Mouse (Mus musculus): ENCODE data around the gene Tvp23b.

The Tvp23b gene

DNA sequence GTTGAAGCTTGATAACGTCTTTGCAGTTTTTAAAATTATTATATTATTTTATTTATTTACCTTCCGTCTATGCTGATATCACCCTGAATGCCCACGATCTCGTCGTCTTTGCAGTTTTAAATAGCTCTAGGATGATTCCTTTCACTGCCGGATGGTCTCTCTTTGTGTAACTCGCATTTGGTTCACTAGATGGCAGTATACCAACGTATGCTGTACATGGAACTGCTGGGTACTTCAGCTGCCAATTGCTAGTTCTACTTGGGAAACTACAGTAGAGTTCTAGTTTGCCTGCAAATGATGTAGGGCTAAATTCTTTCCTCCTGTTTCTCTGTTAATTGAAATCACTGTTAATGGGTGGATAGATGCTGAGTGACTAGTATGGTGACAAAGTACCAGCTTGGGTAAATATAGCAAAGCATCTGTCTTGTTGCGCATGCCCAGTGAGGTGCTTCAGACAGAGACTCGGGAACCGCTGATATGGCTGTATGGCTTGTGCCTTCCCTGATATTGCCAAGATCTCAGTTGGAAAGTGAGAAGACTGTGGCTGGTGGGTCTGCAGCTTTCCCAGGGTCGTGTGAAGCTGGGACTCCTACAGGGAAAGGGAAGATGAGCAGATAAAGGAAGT is 22.6 kb downstream of the Tvp23b start:
- peak; percentile 84 for DNase-seq (ENCODE audit: low spot score)

DNA sequence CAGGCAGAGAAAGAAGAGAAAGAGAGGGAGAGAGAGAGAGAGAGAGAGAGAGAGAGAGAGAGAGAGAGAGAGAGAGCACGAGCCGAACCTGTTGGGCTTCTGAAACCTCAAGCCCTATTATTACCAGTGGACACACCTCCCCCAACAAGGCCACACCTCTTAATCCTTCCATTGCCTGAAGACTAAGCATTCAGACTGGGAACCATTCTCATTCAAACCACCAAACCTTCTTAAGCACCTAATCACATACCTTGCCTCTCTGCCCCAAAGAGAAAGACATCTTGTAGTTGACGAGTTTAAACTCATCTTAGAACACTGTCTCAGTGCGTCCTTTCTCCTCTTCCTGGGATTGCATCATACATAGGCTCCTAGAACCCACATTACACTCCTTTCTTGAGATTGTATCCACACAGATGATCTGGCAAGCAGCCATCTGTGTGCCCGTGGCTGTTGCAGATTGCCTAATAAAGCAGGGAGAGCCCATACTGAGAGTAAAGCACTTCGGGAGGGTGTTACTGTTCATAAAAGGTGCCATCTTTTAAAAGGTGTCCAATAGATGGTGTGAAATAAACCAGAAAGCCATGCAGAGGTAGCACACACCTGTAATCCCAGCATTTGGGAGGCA is 24.7 kb downstream of the Tvp23b start:
- DNase-seq (ENCODE audit: low spot score), result peak; percentile 23

DNA sequence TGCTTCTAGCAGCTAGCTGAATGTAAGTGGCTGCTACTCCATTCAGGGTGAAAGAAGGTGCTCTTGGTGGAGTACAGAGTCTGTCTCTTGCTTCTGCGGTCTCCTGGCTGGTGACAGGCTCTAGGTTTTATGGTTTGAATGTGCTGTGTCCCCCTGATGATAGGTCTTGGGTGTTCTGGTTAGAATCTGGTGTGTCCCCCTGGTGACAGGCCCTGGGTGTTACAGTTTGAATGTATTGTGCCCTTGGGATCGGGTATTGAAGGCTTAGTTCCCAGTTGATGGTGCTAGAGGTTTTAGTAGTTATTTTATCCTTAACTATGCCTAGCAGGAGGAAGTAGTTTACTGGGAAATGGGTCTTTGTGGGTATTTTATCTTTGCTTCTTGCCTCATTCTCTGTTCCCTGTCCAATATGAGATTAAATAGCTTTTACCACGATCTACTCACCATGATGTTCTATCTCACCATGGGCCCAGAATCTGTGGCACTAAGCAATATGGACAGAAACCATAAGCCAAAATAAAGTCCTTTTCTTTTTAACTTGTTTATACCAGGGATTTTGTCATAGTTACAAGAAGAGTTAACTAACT is 30.6 kb downstream of the Tvp23b start:
- no peak for DNase-seq (ENCODE audit: low spot score)

DNA sequence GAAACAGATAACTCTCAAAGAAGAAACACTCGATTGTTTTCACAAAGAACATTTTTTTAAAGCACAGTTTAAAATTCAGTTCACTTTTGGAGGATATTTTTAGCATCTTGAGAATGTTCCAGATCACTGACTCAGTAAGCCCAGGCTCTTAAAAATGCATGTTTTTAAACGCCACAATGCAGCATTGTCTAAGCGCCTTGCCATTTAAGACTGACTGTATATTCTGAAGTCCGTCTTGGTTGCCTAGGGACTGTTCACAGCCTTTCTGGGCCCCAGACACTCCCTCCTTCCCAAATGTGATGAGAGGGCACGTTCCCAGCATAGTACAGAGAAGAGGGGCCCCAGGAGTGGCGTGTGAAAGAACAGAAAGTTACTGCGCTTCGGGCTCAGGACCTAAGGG is 32.1 kb downstream of the Tvp23b start:
- DNase-seq (ENCODE audit: low spot score), result no peak

DNA sequence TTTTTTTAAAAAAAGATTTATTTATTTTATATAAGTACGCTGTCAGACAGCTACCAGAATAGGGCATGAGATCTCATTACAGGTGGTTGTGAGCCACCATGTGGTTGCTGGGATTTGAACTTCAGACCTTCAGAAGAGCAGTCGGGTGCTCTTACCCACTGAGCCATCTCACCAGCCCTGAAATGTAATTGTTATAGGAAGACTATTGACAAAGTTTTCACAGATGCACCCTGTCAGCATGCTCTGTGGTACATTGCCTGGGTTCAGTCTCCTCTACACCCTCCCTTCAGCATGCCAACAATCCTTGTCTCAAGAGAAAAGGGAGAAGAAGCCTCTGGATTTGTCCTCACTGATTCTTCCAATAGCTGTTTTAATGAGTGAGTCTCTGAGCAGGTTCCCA is 33.9 kb downstream of the Tvp23b start:
- DNase-seq (ENCODE audit: low spot score), result no peak

DNA sequence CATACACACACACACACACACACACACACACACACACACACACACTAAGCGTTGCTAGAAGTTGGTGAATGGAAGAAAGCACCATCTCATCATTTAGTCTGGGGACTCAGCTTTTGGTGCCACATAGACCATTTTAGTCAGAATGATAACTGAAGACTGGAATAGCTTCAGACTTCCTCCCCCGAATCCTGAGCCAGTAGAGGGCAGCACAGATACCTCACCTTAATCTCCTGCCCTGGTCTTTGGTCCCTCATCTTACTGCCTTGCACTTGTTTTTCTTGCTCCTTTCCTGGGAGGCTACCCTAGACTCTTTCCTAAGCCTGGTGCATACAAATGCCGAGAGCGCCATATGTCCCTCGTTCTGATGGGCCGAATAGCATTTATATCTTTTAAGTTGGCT is 35.3 kb downstream of the Tvp23b start:
- DNase-seq (ENCODE audit: low spot score), result peak; percentile 51

DNA sequence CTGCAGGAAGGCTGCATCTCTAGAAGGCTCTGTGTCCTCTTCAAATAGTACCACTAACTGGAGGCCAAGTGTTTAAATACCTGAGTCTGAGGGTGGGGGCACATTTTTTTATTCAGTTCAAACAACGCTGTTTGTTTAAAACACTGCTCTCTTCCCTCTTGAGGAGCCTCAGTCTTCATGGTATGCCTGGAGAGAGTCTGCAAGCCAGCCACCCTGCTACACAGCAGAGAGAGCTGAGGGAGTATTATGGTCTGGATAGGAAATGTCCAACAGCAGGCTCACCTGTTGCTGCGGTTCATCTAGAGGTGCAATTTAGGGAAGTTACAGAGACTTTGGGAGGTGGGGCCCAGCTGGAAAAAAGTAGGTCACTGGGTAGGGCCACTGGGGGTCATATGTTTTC is 36.2 kb downstream of the Tvp23b start:
- DNase-seq (ENCODE audit: low spot score), result peak; percentile 26

DNA sequence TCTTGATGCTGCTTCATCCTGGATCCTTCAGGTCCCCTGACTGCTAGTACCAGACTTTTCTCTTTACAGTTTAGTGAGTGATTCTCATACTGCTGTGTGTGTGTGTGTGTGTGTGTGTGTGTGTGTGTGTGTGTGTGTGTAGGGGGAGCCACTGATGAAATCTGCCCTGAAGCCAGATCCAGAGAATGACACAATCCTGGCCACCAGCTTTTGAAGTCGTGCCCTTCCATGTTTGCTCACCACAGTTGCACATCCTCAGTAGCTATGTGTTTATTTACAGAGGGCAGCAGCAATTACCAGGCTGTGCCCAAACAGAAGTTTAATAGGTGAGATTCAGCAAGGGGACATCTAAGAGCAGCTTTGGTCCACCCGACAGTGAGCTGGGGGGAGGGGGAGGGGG is 37.5 kb downstream of the Tvp23b start:
- DNase-seq (ENCODE audit: low spot score), result no peak

DNA sequence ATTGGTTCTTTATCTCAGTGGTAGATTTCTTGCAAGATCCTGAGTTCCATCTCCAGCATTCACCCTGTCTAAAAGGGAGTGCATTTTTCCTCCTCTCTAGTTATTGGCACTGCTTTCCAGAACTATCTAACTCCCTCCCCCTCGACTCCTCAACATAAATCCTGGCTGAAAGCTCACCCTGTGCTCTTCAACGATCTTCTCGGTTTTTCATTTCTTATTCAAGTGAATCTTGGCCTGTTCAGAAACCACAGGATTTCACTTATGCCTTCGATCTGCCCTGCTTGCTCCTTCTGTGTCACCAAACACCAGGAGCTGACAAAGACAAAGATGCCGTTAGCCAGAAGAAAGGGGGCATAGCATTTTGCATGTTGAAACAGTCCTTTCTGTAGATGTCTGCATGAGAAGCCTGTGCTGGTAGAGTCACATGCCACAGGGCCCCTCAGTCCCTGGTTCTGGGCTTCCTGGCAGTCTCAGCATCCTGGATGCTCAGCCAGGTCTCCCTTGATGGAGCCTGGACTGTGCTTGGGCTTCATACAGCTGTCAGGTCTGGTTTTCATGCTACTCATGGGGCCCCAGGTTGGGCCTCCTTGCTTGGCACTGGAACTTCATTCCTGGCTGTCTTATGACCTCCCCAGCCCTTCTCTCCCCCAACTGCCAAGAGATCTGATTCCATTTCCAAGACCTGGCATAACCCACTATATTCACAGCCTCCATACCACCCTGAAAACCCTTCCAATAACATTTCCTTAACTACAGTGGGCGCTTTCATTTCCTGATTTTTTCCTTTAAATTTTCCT is 40.9 kb downstream of the Tvp23b start:
- no peak for DNase-seq (ENCODE audit: low spot score)

DNA sequence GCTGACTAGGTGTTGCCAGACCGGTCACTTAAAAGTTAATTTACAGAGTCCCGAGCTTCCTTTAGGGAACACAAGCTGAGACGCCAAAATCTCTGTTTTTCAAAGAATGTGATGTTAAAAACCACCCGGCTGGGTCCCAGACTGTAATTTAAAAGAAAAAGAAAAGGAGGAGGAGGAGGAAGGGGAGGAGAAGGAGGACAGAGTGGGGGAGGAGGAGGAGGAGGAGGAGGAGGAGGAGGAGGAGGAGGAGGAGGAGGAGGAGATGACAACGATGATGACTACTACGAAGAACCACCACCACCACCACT is 41.4 kb downstream of the Tvp23b start:
- DNase-seq (ENCODE audit: low spot score), result no peak

DNA sequence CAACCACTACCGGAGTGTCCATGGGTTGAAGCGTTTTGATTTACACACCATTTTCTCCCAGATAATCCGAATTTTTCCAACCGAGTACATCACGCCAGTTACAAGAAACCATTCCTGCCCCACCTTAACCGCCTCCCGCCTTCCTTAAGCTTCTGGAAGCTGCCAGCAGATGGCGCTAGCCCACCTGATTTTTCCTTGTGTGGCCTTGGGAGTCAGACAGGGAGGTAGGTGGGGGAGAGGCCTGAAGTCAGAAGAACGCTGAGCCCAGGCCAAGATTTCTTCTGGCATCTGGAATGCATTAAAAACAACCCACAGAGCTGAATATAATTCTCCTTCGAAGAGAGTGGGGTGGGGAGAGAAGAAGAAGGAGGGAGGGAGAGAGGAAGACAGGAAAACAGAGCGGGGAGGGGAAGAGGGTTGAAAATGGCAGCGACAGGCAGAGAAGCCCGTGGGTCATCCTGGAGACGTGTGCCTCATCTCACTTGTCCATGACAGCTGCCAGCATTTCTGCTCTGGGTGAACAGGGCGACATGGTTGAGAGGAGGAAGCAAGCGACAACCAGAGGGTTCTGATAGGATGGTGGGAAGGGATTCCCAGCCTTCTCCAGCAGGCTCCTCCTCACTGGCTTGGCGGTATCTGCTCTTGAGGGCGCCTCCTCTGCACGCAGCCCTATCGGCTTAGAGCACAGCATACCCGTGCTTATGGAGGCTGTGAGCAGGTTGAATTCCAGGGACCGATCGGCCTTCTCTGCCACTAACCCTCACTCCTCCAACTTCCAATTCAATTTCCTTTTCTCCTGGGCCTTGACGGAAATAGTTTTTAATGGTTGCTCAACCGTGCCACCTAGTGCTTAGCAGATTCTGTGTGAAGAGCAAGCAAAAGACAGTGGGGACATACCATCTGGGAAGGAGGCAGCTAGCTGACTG is 42.1 kb downstream of the Tvp23b start:
- peak; percentile 94 for DNase-seq (ENCODE audit: low spot score)

DNA sequence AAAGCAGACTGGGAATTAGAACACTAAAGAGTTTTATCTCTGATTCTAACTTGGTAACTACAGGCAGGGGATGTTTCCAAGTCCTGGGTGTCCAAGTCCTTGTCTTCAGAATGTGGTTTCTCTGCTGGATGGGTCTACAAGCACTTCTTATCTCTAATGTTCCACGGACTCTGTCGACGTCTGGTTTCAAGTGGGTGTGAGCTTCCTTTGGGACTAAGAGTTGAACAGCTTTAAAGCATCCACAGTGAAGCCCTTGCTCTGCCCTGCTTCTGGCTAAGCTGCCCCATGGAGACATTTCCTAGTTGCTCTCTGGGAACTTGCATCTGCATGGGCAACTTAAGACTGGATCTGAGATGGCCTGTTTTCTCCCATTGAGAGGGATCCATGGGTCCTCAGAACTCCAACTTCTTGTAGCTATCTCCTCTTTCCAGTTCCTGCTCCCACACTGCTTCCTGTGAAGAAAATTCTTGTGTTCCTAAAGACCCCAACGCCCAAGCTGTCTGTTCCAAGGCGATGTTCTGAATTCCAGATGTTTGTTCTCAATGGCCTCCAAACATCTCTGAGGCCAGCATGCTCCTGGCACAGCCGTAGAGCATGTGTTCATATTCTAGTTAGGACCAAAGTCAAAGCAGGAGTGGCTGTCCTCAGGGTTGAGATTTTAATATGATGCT is 45.0 kb downstream of the Tvp23b start:
- peak; percentile 39 for DNase-seq (ENCODE audit: low spot score)

DNA sequence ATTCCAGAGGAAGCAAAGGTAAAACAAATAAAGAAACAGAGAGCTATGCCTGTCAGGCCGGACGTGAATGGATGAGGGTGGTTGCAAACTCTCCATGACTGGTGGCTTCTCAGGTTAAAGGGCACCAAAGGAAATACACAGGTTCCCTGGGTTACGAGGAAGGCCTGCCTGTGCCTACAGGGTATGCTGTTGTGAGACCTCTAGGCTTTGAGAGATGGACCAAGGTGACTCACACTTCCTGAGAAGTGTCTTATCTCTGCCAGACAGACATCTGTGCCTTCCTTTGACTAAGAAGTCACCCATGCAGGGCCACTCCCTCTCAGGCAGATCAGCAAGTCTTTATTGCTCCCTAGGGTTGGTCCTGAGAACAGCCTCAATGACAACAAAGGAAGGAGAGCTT is 50.5 kb downstream of the Tvp23b start:
- DNase-seq (ENCODE audit: low spot score), result peak; percentile 66

DNA sequence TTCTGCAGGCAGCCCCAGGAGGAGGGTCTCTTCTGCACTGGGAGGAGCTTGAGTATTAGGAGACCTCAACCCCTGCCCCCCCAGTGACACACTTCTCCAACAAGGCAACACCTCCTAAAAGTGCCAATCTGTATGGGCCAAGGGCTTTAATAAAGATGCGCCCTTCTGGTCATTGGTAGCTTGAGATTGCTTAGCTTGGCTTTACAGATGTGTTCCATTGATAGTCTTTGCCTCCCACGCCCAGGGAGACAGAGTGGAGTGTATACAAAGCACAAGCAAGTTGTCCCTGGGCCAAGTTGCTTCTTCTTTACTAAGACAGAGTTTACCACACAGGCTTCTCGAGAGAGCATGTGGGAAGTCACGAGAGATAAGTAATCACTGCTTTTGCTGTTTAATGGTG is 51.3 kb downstream of the Tvp23b start:
- no peak for DNase-seq (ENCODE audit: low spot score)

DNA sequence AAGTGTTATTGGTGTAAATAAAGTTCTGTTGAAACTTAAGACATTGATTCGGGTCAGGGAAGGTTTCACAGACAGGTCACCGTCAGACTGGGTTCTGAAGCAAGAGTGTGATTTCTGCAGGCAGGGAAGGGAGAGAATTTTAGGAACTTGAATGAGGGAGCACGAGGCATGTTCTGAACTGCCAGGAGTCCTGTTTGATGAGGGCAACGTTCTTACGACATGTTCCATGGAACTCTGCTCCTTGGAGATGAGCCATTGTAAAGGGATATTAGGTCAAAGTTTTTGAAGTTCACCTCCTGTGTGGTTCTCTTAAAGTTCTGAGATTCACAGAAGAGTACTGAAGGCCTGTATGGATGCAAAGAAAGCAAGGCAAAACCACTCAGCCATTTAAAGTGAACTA is 51.9 kb downstream of the Tvp23b start:
- no peak for DNase-seq (ENCODE audit: low spot score)

DNA sequence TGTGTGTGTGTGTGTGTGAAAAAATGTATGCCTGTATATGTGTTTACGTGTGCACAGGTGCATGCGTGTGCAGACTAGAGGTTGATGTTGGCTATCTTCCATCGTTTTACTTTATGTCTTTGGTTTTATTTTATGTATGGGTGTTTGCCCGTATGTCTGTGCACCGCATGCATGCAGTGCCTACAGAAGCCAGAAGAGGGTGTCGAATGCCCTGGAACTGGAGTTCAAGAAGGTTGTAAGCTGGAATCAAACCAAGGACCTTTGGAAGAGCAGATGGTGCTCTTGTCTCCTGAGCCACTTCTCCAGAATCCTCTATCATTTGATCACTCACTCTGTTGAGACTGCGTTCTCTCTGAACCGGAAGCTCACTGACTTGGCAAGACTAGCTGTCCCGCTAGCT is 53.8 kb downstream of the Tvp23b start:
- DNase-seq (ENCODE audit: low spot score), result no peak

DNA sequence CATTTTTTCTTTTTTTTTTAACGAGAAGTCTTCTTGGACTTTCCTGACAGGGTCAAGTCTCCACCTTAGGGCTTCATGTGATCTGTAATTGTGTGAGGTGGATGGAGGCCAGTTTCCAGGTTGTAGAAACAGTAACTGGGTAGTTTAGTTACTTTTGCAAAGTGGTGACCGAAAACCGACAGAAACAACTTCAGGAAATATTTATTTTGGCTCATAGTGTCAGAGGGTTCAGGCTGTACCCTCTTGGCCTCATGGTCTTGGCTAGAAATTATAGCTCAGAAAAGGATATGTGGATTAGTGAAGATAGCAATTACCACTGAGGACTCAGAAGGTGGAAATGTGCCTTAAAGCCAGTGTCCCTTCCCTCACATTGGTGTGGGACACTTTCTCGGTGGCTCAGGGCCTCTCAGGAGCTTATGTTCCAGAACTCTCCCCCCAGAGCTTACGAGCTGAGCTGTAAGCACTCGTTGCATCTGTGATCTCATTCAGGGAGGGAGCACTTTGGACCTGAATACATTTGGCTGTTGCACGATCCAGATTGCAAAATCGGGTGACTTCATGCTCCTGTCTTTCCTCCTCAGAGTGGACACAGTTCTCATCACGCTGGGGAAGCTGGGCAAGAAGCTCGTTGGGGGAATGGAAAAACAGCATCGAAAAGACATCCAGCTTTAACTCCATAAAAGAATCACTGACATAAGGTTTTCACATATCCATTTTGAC is 55.7 kb downstream of the Tvp23b start:
- DNase-seq (ENCODE audit: low spot score), result peak; percentile 47

DNA sequence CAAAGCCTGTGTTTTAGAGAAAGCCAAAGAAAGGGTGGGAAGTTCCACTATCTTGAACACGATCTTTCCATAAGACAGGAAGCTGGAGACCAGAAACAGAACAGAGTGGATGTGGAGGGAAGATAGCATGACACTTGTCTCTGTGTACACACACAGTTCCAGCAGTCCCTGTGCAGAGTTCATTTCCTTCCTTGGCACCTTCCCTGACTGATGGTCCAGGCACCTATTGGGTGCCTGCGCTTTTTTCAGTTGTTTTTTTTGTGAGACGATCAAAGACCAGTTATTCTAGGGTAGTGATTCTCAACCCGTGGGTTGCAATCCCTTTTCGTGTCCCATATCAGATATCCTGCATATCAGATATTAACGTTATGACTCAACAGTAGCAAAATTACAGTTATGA is 58.7 kb downstream of the Tvp23b start:
- DNase-seq (ENCODE audit: low spot score), result no peak

DNA sequence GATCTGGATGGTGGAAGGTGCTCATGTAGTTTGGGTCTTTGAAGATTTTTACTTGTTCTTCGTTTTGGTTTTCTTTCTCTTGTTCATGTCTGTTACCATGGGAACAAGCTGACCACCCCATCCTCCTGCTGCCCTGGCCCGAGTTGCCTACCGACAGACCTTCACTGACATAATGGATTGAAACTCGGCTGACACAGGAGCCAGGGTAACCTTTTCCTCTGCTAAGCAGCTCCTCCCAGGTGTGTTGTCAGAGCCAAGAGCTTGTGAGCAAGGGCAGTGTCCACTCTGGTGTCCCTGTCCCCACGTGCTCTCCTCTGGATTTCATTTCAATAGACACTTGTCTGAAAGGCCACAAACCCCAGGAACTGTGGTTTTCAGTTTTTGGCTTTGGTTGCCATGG is 59.7 kb downstream of the Tvp23b start:
- DNase-seq (ENCODE audit: low spot score), result no peak

DNA sequence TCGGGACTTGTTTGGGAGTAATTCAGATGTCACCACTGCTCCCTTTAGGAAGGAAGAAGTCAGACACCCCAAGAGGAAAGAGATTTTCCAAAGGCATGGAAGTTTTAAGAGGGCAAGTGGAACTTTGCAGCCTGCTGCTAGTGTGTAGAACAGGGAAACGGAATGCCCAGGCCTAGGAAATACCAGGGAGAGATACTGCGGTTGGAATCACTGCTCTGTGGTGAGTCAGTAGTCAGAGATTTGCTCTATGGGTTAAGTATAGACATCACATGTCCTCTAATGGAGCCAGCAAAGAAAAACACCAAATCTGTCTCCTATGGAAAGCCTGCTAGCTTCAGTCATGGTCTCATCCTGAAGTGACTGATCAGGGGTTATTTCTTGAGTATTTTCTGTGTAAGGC is 60.9 kb downstream of the Tvp23b start:
- no peak for DNase-seq (ENCODE audit: low spot score)

DNA sequence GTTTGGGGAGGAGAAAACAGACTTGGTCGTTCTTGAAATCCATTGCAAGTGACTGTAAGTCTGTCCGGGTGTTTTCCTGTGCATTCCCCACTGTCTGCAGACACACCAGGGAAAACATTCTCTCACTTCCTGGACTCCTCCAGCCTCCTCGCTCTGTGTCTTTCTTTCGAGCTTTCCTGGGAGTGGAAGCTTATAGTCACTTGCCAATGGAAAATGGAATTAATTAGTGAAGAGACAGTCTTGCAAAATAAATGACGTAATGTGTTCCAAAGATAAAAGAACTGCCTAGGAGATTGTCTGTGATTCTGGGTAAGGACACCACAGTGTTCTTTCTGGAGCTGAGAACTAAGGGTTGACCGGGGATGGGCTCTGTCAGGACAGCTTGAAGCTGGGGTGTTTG is 64.3 kb downstream of the Tvp23b start:
- no peak for DNase-seq (ENCODE audit: low spot score)
